Mouse (Mus musculus) MEL (cell line): ENCODE measurements around the gene Galnt10.

Experiments used
- CTCF ChIP-seq, 3 experiments: IDR thresholded peaks in 2 of 3; conservative IDR thresholded peaks in 1 of 3; 2 replicates each; pipeline ENCODE4 v1.5.1; 2011 to 2012; ENCODE audit warnings: low read length in 3 of 3, low read depth in 2 of 3, mild to moderate bottlenecking in 2 of 3, improper control_type of control experiment in 1 of 3, inconsistent platforms in 1 of 3, mixed read lengths in 1 of 3, moderate library complexity in 1 of 3; ENCODE audit not compliant: control insufficient read depth in 1 of 3, insufficient read depth in 1 of 3, poor library complexity in 1 of 3, severe bottlenecking in 1 of 3
- EP300 ChIP-seq, 2 experiments: IDR thresholded peaks; 2 replicates each; pipeline ENCODE4 v1.6.1; 2011; ENCODE audit warnings: improper control_type of control experiment in 2 of 2, low read length in 2 of 2, low read depth in 1 of 2, mild to moderate bottlenecking in 1 of 2
- GATA1 ChIP-seq: IDR thresholded peaks from 2 replicates; pipeline ENCODE4 v1.6.1; 2011; ENCODE audit warnings: low read depth, low read length, improper control_type of control experiment
- JUND ChIP-seq: IDR thresholded peaks from 2 replicates; pipeline ENCODE4 v1.6.1; 2011; ENCODE audit warnings: low read depth, mild to moderate bottlenecking, improper control_type of control experiment, low read length
- MEF2A ChIP-seq: IDR thresholded peaks from 2 replicates; pipeline ENCODE4 v1.6.1; 2014; ENCODE audit warnings: low read depth, mild to moderate bottlenecking, inconsistent platforms, low read length, improper control_type of control experiment; ENCODE audit not compliant: poor library complexity, insufficient replicate concordance, severe bottlenecking; ENCODE audit errors: extremely low read depth
- MXI1 ChIP-seq: IDR thresholded peaks from 2 replicates; pipeline ENCODE4 v1.6.1; 2011; ENCODE audit warnings: mild to moderate bottlenecking, low read depth, low read length, improper control_type of control experiment
- POLR2A ChIP-seq, 2 experiments: IDR thresholded peaks; 2 replicates each; pipeline ENCODE4 v1.6.1; 2011 to 2012; ENCODE audit warnings: low read length in 2 of 2, mild to moderate bottlenecking in 2 of 2, control low read depth in 1 of 2, improper control_type of control experiment in 1 of 2, low read depth in 1 of 2, moderate library complexity in 1 of 2; ENCODE audit not compliant: control insufficient read depth in 1 of 2, insufficient read depth in 1 of 2, poor library complexity in 1 of 2
- TAL1 ChIP-seq: IDR thresholded peaks from 2 replicates; pipeline ENCODE4 v1.6.1; 2012; ENCODE audit warnings: mild to moderate bottlenecking, inconsistent platforms, low read length, moderate library complexity, mixed read lengths
- TCF12 ChIP-seq: IDR thresholded peaks from 2 replicates; pipeline ENCODE4 v1.6.1; 2014; ENCODE audit warnings: low read depth, mild to moderate bottlenecking, inconsistent platforms, low read length, improper control_type of control experiment, moderate library complexity
- UBTF ChIP-seq: IDR thresholded peaks from 2 replicates; pipeline ENCODE4 v1.6.1; 2012; ENCODE audit warnings: low read depth, mild to moderate bottlenecking, inconsistent platforms, low read length, improper control_type of control experiment, moderate library complexity, borderline replicate concordance; ENCODE audit not compliant: insufficient read depth
- ZMIZ1 ChIP-seq: IDR thresholded peaks from 2 replicates; pipeline ENCODE4 v1.6.1; 2012; ENCODE audit warnings: low read depth, mild to moderate bottlenecking, inconsistent platforms, low read length, improper control_type of control experiment, moderate library complexity

DNA sequence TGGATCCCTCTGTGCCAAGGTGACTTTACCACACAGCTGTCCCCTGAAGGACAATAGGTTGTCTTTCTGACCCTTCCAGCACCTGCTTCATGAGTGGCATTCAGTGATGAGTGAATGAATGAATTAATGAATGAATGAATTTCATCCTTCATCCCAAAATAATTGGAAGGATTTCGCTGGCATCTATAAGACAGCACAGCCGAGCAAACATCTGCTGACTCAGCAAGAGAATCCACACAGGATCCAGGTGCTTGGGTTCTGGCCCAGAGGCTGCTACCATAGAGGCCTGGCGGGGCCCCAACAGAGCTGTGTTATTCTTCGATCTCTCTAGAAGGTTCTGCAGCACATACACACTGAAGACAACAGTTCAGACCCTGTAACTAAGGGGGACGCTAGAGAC is 125.5 kb downstream of the Galnt10 start:
- TF ChIP-seq ZMIZ1 (no peak), CTCF (IDR thresholded peaks at IDR 0.05 in 2 of 3, conservative IDR thresholded peaks at IDR 0.05 in 1 of 3; ENCODE audit: control insufficient read depth in 1 of 3, insufficient read depth in 1 of 3, low read depth in 2 of 3, low read length in 3 of 3, poor library complexity in 1 of 3, severe bottlenecking in 1 of 3) (no peak), MEF2A (no peak), TCF12 (no peak), JUND (no peak), POLR2A (IDR thresholded peaks at IDR 0.05; ENCODE audit: control insufficient read depth in 1 of 2, insufficient read depth in 1 of 2, low read depth in 1 of 2, low read length in 2 of 2, poor library complexity in 1 of 2) (no peak), MXI1 (no peak), UBTF (no peak), TAL1 (no peak), GATA1 (no peak), EP300 (IDR thresholded peaks at IDR 0.05; ENCODE audit: low read depth in 1 of 2, low read length in 2 of 2) (no peak)
